Mouse (Mus musculus) fat pad, adult 2 months (tissue): ENCODE data around the gene Wnt7b.

Experiments
- DNase-seq: peaks from one replicate; pipeline ENCODE4 v3.0.0-alpha.2; 2011; ENCODE audit warnings: low read depth, low spot score; ENCODE audit errors: extremely low read depth

Gene Wnt7b

DNA sequence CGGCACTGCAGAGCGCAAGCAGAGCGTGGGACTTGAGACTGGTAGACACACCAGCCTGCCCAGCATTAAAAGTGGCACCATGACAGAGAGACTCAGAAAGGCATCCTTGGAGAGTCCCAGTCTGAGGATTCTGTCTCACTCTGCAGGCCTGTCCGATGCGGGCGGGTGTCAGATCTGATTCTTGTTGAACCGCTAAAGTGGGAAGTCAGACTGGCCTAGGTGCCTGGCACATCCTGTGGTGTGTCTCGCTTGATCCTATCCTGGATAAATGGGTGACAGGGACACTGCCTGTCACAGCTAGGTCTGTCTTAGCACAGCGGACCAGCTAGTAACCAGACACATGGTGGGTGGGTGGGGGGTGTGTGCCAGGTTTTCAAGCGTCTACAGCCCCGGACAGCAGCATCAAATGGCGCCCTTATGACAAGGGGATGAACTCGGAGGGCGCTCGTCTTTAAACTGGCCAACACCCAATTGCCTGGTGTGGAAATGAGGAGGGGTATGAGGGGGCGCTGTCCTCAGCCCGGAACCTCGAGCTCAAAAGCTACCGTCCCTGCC lies at the start of gene Wnt7b:
Gene Wnt7b (minus strand): TSS at position 118 of the 555 bp plus-strand sequence.
- no peak for DNase-seq

DNA sequence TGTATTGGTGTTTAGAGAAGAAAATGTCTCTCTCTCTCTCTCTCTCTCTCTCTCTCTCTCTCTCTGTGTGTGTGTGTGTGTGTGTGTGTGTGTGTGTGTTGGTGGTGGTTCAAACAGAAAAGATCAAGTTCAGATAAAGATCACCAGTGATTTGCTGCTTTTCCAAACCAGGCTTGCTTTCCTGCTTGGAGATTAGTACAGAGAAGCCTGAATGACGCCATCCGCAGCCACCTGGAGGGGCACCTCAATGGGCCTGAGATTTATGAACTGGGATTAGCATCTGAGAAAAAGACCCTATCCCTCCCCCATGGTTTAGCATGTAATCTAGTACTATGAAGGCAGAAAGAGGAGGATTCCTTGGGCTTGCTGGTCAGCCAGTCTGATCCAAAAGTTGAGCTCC lies 49.3 kb upstream of the Wnt7b start:
- no peak for DNase-seq

DNA sequence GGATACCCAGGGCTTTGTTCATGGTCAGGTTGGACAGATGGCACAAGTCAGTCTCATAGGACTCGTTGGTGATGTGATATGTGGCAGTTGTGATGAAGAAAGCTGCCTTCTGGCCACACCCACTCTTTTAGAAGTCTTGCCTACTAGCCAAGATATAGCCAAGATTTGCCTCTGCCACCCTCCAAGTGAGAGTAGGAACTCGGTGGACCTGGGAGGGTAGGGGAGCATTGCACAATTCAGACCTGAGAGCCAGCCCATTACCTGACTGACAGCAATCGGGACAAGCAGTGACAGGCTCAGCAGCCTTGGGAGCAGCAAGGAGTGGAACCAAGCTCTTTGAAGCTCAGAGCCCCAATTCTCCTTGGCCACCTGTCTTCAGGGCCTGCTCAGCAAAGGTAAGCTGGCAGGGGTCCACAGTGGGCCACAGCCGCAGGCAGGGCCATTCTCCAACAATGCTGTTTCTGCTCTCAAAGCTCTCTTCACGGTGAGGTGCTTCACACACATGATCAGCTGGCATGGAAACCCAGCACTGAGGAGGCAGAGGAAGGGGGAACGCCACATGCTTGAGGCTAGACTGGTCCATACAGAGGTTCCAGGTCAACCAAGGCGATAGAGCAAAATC lies 47.8 kb upstream of the Wnt7b start:
- DNase-seq, result peak; percentile 98

DNA sequence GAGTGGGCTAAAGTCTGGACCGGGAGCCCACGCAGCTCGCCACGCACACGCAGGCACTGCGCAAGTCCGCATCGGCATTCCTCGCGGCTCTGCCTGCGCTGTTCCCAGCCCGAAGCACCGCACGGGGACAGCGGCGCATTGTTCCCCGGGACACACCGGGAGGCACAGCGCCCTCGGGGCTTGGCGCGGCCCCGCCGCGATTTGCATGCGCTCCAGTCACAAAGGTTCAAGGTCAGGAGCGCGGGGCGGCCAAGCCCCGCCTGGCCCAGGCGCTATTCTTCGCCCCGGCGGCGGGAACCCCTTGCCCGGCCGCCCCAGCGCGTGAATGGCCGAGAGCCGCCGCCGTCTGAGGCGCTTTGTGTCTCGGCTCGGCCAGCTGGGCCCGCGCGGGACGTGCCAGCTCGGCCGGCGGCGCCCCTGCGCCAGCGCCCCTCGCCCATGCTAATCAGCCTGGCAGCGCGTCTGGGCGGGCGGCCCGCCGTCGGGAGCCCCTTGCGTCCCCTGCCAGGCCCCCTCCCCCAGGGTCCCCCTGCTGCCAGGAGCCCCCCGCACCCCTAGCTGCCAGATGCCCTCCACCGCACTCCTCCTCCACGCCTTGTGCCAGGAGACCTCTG lies 43.5 kb upstream of the Wnt7b start:
- DNase-seq, result no peak

DNA sequence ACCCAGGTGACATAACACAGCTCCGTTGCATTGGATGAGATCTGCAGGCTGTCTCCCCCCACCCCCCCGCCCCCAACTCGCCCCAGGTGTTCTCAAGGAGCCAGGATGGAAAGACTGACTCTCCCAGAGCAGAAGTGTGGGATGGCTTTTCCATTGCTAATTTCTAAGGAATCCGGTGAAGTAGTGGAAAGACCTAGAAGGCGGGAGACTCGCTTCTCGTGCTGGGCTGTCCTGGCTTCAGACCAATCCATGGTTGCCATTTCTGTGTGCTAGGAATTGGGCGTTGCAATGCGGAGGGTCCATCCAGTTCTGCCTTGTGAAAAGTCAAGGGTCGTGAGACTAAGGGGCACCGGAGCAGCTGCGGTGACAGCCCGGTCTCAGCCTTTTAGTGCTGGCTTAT lies 39.9 kb upstream of the Wnt7b start:
- DNase-seq, result no peak

DNA sequence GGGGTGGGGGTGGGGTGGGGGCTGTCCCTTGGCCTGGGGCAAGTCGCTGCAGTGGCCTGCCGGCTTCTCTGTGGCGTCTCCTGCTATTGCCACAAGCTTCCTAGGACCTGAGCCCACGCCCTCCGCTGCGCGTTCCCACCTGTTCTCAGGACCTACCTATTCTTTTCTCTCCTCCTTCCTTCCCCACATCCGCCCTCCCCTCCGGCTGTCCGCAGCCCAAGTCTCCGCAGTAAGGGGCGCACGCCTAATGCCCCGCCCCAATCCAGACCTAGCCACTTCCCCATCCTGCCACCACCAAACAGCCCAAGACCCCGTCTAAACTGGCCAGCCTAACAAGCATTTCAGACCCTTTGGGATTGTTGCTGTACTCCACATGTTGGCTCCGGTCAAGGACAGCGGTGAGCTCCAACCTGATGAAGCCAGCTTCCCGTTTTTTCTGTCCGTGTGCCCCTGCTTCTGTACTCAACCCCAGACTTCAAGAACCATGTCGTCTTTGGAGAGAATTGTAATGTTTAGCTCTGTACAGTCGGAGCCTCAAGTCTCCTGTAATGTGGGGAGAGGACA lies 33.3 kb upstream of the Wnt7b start:
- DNase-seq, result no peak

DNA sequence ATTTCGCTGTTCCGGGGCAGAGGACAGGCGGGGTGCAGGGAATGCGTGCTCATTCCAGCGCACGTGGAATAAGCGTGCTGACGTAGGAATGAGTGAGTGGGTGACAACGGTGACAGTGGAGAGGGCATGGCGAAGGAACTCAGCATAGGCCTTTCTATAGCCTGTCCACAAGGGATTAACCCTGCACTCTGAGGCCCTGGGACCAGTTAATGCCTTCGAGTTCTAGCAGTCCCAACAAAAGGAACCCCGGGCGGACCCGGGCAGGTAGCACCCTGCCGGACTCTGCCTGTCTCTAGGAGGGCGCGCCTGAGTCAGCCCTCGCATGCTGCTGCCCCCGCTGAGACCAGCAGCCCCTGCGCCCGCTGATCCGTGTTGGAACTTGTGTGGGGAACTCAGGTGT lies 32.8 kb upstream of the Wnt7b start:
- DNase-seq, result no peak

DNA sequence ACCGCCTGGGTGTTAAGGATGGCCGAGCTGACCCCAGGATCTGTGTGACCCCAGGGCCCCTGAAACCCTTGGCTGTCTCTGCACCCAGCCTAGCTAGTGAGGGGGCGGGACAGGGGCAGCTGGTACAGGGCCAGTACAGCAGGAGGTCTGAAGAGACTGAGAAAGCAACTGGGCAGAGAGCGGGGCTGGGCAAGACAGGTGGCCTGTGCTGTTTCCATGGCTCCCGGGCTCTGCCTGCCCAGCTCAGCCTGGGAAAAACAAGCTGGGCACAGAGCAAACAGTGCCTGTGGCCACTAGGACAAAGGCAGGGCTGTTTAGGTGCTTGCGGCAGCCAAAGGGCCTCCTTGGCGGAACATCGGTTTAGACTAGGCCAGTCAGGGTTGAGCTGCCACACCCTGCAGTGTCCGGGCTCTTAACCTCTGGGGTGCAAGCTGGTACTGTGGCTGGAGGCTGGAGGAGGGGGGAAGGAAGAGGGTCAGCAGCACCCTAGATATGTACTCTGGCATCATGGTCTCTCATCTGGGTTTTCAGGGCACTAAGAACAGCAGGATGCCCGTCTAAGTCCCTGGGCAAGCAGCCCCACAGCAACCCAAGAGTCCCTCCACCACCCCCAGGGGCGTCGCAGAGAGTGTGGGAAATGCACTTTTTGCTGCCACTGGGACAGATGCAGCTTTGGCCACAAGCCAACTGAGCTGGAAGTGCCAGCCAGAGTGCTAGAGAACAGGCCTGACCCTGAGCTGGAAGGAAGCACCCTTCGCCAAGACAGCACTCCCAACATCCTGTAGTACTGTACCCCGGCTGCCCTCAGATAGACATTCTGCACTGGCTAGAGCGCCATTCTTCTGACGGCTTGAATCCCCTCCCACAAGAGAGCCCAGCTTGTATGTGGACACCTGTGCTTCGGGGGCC lies 31.3 kb upstream of the Wnt7b start:
- no peak for DNase-seq

DNA sequence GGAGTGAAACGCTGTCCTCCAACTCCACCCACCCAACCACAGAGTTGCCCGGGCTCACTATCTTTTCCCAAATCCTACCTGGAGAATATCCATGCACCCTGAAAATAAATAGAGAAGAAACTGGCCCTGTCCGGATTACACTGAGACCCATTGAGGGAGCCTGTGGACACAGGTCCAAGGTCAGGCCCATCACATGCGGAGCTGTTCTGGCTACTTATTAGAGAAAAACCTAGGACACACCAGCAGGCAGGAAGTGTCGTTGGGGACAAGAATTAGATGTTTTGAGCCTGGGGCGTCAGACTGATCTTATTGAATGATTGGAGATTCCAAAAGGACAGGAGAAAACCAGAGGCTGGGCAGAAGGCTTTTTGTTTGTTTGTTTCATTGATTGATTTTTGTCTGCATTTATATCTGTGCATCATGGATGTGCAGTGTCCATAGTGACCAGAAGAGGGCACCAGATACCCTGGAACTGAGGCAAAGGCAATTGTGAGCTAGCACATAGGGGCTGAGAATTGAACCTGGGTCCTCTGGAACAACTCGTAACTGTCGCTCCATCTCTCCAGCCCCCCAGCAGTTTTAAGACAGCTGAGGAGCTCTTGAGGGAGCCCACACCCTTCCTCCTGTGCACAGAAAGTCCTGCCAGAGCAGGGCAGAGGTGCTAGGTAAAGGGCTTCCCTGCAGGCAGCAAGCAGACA lies 30.5 kb upstream of the Wnt7b start:
- DNase-seq, result no peak

DNA sequence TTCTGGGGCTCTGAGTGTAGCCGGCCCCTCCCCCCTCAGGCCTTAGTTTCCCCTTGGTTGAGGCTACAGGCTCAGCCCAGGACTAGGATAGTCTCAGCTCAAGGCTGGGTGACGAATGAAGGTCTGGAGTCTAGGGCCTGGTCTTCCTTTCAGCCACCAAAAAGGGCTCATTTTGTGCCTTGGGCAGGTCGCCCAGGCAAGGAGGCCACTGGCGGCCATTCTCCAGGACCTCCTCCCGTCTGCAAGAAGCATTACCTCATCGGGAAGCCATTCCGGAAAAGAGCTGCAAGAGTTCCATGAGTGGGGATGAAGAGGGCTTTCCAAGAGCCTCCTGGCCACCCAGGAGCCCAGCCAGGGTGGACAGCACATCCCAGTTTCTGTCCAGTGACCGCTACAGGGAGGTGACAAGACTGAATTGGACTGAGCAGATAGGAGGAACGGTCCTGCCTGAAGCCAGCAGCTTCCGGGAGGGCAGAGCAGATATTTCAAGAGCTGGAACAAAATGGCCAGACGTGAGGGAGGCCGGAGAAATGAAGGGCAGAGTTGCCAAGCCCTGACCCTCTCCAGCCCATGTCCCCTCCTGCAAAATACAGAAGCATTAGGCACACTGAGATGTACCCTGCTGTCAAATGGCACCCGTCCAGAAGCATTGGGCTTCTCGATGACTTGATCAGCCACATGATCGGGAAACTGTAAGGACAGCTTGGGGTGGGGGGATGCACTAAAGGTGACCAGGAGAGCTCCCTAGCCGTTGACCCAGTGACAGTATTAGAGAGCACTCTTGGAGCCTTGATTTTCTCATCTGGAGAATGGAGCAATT lies 29.6 kb upstream of the Wnt7b start:
- no peak for DNase-seq

DNA sequence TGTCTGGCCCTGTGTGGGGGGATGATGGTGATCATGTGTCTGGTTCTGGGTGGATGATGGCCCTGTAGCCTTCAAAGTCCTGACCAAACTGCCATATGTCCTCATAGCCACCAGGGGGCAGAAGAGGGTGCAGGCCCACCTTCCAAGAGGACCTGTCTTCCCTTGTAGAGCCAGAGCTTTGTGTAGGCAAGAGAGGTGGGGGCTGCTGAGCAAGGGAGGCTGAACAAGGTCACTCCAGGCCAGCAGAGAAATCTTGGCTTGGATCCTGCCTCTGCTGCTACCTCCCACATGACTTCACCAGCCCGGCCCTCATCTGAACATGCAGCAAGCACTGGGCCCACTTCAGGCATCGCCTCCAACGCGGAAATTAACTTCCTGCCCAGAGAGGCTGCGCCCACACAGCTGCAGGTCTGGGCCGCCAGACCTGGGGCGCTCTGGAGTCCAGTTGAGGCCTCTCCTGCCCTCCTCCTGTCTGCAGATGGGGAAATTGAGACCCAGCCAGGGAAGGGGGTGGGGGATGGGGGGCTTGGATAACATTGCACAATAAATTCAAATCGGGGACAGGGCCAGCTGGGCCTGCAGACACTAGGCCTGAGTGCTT lies 28.4 kb upstream of the Wnt7b start:
- DNase-seq, result peak; percentile 86

DNA sequence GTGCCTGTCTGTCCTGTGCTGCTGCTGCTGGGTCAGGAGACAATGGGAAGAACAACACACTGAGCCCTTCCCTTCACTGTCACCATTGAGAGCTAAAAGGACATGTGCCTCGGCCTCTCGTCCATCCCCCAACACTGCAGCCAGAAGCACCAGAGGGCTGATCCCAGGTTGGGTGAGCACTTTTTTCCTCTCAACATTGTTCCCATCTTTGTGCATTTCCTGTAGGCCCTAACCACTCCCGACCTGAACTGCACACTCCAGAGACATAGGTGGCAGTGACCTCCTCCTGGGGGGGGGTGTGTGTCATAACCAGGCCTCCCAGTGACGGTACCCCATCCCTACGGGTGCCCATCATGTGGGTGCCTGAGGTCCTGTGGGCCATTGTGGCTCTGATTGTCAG lies 27.8 kb upstream of the Wnt7b start:
- DNase-seq, result no peak

DNA sequence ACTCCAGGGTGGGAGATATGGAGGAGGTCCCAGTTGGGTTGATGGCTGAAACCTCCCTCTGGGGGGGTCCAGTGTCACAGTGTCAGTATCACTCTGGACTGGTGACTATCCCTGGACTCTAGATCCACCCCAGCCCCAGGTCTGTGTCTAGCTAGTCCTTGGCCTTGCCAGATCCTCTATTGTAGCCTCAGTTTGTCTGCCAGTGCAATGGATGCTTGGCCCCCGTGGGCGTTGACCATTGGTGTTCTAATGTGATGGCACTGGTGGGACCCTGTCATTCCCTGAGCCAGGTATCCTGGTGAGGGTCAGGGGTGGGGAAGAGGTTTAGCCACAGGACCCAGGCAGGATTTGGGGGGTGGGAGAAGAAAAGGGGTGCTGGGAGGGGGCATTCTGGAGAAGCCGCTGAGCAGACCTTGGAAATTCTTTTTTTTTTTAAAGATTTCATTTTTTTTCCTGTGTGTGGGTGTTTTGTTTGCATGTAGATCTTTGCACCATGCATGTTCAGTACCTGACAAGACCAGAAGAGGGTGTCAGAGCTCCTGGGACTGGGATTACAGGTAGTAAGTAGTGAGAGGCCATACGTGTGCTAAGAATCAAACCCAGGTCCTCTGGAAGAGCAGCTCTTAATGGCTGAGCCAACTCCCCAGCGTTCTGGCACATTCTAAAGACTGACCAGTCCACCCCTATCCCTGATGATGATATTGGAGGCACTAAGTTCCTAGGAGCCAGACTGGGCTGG lies 27.2 kb upstream of the Wnt7b start:
- no peak for DNase-seq

DNA sequence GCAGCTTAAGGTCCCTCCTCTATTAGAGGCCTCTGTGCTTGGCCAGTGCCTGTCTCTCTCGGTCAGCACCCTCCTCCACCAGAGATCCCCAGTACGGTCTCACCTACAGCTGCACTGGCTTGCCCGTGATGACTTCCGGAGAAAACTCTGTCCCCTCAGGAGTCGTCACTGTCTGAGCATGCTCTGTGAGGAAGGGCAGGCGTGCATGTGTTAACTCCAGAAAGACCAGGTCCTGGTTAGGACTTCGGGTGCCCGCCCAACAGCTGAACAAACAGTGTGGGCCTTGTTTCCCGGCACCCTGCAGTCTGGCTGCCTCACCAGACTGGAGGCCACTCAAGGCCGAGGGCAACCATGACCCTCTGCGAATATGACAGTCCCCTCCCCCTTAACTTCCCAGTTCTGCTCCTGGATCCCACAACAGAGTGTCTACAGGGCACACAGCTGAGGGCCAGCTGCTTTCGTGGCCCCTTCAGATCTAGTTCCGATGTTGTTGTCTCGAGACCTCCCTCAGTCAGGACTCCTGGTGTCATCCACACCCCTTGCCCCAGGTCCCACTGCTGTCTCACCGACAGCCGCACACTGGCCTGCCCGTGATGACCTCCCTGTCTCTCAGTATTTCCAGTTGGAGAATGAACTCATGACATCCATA lies 23.8 kb upstream of the Wnt7b start:
- no peak for DNase-seq

DNA sequence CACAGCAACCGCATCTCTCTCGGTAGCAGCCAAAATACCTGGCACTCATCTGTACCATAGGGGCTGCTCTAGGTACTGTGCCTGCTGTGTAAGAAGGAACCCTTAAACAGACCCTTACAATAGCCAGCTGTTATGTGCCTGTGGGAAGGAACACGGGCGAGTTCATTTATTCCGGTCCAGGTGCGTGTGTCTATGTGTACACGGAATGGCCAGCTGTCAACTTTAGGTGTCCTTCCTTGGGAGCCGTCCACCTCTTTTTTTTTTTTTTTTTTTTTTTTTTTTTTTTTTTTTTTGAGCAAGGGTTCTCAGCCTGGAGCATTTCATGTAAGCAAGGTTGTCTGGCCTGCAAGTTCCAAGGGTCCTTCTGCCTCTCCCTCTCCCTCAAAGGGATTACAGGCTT lies 22.7 kb upstream of the Wnt7b start:
- DNase-seq, result no peak

DNA sequence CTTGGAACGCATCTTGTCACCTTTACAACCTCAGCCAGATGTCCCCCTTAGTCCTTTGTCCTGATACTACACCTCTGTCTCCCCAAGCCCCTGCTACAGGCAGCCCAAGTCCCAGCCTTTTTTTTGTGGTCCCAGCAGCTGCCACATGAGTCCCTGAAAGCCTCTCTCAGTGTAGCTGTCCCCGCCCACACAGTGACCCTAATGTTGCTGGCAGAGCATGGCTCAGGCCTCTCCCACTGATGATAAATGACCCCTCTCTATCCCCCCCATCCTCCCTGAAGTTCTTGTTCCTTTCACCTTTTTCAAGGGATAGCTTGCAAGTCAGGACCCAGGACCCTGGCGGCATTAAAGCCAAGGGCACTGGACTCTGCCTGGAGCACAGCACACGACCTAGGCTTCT lies 22.2 kb upstream of the Wnt7b start:
- DNase-seq, result no peak

DNA sequence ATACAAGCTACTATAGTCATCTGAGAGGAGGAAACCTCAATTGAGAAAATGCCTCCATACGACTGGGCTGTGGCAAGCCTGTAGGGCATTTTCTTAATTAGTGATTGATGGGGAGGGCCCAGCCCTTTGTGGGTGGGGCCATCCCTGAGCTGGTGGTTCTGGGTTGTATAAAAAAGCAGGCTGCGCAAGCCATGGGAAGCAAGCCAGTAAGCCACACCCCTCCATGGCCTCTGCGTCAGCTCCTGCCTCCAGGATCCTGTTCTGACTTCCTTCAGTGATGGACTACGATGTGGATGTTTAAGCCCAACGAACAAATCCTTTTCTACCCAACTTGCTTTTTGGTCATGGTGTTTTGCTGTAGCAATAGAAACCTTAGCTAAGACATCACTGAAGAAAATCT lies 21.1 kb upstream of the Wnt7b start:
- no peak for DNase-seq

DNA sequence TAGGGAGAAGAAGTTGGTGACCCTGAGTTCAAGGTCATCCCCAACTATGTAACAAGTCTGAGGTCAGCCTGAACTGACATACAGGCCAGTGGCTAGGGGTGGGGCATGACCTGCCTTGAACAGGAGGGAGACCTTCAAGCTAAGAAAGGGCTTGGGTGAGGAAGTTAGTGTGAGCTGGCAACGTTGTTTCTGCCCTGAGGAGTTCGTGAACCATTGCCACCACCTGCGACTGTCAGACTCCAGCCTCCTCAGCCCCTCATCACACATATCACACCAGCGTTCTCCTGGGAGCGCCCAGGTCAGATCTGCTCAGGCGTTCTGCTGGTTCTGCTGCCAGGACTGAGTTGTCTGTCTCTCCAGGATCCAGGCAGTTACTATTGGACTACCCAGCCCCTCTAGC lies 20.5 kb upstream of the Wnt7b start:
- no peak for DNase-seq
